Mouse (Mus musculus) heart, postnatal 0 days (tissue): ENCODE measurements around the gene Tox2. TPM values are rescaled to one million over a fixed set of nuclear protein-coding genes. Genes with fewer than 3 reads are reported as not detected.

ENCODE experiments used
- ATAC-seq: fragments of 200-750 bp; cut with Nextera tagmentation; 2 replicates; pipeline ENCODE4 v1.8.0; 2017; ENCODE audit warnings: low read depth, moderate number of reproducible peaks, moderate library complexity; ENCODE audit not compliant: insufficient read depth
- DNase-seq: peaks from one replicate; pipeline ENCODE4 v3.0.0-alpha.2; 2016; ENCODE audit warnings: low spot score
- H3K27ac ChIP-seq: fragments of 300-500 bp; sonication (generic); 2 replicates; pipeline ENCODE4 v1.5.1; 2014; ENCODE audit warnings: low read depth, mild to moderate bottlenecking
- H3K27me3 ChIP-seq: fragments of 300-500 bp; sonication (generic); 2 replicates; pipeline ENCODE4 v1.6.1; 2014; ENCODE audit warnings: low read length, mixed read lengths; ENCODE audit not compliant: control insufficient read depth, insufficient read depth
- H3K36me3 ChIP-seq: fragments of 300-500 bp; sonication (generic); replicated peaks from 2 replicates; pipeline ENCODE4 v1.6.1; 2014; ENCODE audit warnings: low read length, mixed read lengths; ENCODE audit not compliant: control insufficient read depth, insufficient read depth
- H3K4me1 ChIP-seq: fragments of 300-500 bp; sonication (generic); 2 replicates; pipeline ENCODE4 v1.6.1; 2014; ENCODE audit warnings: antibody characterized with exemption; ENCODE audit not compliant: control insufficient read depth, insufficient read depth
- H3K4me2 ChIP-seq: fragments of 300-500 bp; sonication (generic); 2 replicates; pipeline ENCODE4 v1.6.1; 2014; ENCODE audit warnings: low read depth, mild to moderate bottlenecking, low read length, moderate library complexity
- H3K4me3 ChIP-seq: fragments of 300-500 bp; sonication (generic); 2 replicates; pipeline ENCODE4 v1.5.1; 2014; ENCODE audit warnings: low read depth, low read length
- H3K9ac ChIP-seq: fragments of 300-500 bp; sonication (generic); replicated peaks from 2 replicates; pipeline ENCODE4 v1.6.1; 2014; ENCODE audit warnings: low read depth, low read length, mixed read lengths
- H3K9me3 ChIP-seq: fragments of 300-500 bp; sonication (generic); replicated peaks from 2 replicates; pipeline ENCODE4 v1.6.1; 2016; ENCODE audit warnings: low read length; ENCODE audit not compliant: control insufficient read depth
- CTCF ChIP-seq: IDR thresholded peaks from 2 replicates; pipeline ENCODE4 v1.5.1; 2016; ENCODE audit warnings: antibody characterized with exemption, control low read depth, low read depth
- EP300 ChIP-seq: IDR thresholded peaks from 2 replicates; pipeline ENCODE4 v1.6.1; 2016; ENCODE audit warnings: antibody characterized with exemption, low read depth
- WGBS: fragments of 180-500 bp; shearing (Covaris S2); extraction: QIAGEN DNeasy Blood & Tissue Kit; methylation state at CpG from one replicate; pipeline ENCODE4 v1.1.7; 2014; 5-methylcytosine and 5-hydroxymethylcytosine counted together
- polyA plus RNA-seq: library from polyadenylated mRNA; unstranded; fragments of >200 nt; fragmentation: Nextera tagmentation; extraction: Ambion mirVana; gene quantifications from 2 replicates; pipeline ENCODE4 v1.2.1, GENCODE M21; 2015
- total RNA-seq: library from RNA; depleted of rRNA; stranded (reverse); fragments of >200 nt; gene quantifications from 2 replicates; pipeline ENCODE4 v1.2.3, GENCODE M21; 2014; ENCODE audit warnings: low replicate concordance

Gene Tox2
- total and polyA plus RNA-seq, 2 experiments from 2014 or later = 0.19 to 1.7 TPM

DNA sequence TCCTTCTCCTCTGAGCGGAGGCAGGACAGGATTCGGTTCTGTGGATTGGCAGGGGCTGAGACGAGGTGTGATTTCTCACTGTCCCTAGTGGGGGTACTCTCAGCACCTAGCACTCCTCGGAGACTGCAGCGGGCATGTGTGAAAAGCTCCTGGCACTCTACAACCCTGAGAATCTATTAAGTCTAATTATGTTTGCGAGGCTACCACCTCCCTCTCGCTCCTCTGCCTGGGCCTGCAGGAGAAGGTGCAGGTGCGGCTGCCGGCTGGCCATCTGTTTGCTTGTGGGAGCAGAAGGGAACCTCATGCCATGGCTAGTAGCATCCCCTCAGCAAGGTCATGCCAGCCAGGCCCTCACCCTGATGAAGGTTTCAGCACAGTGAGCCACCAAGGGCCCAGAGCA lies 100.1 kb downstream of the Tox2 start:
- Histone ChIP-seq H3K4me2 (no peak overlapping the region), H3K36me3 (no peaks in the 10 kb centered on the region), H3K4me1 (no peaks in the 10 kb centered on the region), H3K9ac (no peak overlapping the region), H3K4me3 (no peak overlapping the region), H3K27ac (no peak overlapping the region), H3K9me3 (no peaks in the 10 kb centered on the region), H3K27me3 (no peaks in the 10 kb centered on the region)
- ATAC-seq (no peak), DNase-seq (no peak)
- no peak for TF ChIP-seq CTCF
- no peak for TF ChIP-seq EP300
- 55% methylated on average over 9 of the region's 9 CpGs for WGBS

DNA sequence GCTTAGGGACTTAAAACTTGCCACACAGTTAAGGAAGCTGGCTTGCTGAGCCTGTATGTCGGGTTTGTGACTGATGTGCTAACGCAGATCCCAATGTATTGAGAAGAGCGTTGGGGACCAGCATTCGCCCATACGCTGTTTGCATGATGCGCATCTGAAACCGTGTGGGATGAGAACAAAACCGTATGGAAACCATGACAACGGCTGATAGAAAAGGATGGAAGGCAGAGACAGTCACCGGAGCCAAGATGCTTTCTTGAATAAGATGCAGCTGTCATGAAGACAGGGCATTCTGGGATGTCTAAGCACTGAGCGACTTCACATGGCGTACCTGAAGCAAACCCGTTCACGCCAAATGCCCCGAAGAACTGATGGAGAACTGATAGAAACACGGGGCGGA lies 106.5 kb downstream of the Tox2 start:
- Histone ChIP-seq H3K27me3 (no peaks in the 10 kb centered on the region), H3K9me3 (no peaks in the 10 kb centered on the region), H3K4me3 (no peak overlapping the region), H3K4me2 (no peak overlapping the region), H3K36me3 (no peaks in the 10 kb centered on the region), H3K9ac (no peak overlapping the region), H3K4me1 (no peaks in the 10 kb centered on the region), H3K27ac (no peak overlapping the region)
- no peak for TF ChIP-seq EP300
- no peak for TF ChIP-seq CTCF
- ATAC-seq = no peak
- DNase-seq = no peak
- 89% methylated on average over 17 of the region's 17 CpGs for WGBS

DNA sequence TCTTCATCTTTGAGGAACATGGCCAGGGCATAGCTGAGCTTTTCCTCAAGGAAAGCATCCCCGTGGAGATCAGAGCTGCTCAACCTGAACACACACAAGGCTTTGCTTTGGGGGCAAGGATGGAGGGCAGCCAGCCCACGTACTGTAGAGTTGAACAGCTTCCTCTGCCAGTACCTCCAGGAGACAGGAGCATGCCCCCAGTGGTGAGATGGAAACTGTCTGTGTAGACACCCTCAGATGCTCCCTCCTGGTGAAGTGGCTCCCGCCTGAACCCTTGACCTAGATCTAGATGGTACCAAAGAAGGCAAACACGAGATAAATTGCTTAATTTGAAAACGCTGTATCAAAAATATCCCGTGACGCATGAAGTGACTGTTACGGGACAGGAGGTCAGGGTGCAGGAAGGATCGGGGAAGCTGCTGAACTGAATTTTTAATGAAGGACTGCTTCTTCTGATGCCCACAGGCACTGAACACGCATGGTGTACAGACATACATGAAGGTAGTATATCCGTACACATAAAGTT lies 107.3 kb downstream of the Tox2 start:
- WGBS = 71% methylated on average over 11 of the region's 11 CpGs
- DNase-seq (no peak), ATAC-seq (no peak)
- TF ChIP-seq CTCF (peak; percentile 14; the same call in 1 of the 2 replicates), EP300 (no peak)
- Histone ChIP-seq H3K36me3 (no peaks in the 10 kb centered on the region), H3K4me3 (no peak overlapping the region), H3K4me1 (no peaks in the 10 kb centered on the region), H3K27me3 (no peaks in the 10 kb centered on the region), H3K9ac (no peak overlapping the region), H3K4me2 (no peak overlapping the region), H3K27ac (no peak overlapping the region), H3K9me3 (no peaks in the 10 kb centered on the region)

DNA sequence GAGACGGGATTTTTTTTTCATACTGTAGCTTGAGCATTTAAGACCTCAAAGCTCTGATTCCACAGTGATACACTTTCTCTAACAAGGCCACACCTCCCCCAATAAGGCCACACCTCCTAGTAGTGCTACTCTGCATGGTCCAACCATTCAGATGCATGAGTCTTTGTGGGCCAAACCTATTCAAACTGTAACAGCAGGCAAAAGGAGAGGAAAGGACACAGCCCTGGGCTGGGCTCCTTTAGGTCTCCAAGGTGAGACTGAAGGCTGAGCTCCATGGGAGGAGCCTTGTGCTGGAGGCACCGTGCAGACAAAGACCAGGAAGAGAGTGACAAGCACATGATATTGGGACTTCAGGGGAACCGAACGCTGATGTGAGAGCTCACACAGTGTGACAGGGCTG lies 114.4 kb downstream of the Tox2 start:
- no peak overlapping the region for H3K9ac ChIP-seq
- no peaks in the 10 kb centered on the region for H3K36me3 ChIP-seq
- ATAC-seq (no peak), DNase-seq (no peak)
- 54% methylated on average over 4 of the region's 4 CpGs for WGBS
- no peak overlapping the region for H3K4me3 ChIP-seq
- TF ChIP-seq CTCF (no peak), EP300 (no peak)
- H3K9me3 ChIP-seq = no peaks in the 10 kb centered on the region
- no peaks in the 10 kb centered on the region for H3K27me3 ChIP-seq
- no peak overlapping the region for H3K27ac ChIP-seq
- H3K4me1 ChIP-seq = no peaks in the 10 kb centered on the region
- H3K4me2 ChIP-seq = no peak overlapping the region

DNA sequence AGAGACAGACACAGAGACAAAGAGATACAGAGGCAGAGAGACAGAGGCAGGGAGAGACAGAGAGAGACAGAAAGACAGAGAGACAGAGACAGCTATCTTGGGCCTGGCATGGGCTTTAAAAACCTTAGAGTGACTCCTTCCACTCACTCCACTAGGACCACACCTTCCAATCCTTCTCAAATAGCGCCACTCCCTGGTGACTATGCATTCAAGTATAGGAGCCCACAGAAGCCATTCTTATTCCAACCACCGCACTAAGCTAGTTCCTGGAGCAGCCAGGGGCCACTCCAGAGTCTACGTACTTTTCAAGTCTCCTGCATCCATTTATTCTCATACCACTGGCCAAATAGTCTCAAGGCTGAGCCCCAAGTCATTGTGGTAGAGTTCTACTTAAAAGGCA lies 115.9 kb downstream of the Tox2 start:
- WGBS = 84% methylated on average over 3 of the region's 3 CpGs
- Histone ChIP-seq H3K27ac (no peak overlapping the region), H3K9ac (no peak overlapping the region)

DNA sequence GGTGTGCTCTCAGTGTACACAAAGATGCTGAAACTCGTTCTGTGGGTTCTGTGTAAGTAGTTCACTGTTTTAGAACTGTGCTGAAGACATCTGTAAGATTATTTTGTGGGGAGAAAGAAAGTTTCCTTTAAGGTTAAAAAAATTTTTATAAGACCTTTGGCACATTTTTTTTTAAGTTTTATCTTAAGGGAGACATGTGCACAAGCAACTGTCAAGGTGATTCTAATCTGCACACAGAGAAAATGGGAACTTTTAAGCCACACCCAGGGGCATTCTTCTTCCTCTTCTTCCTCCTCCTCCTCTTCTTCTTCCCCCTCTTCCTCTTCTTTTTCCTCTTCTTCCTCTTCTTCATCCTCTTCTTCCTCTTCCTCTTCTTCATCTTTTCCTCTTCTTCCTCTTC lies 120.2 kb downstream of the Tox2 start:
- Histone ChIP-seq H3K27me3 (no peaks in the 10 kb centered on the region), H3K9ac (no peak overlapping the region), H3K27ac (no peak overlapping the region), H3K36me3 (no peaks in the 10 kb centered on the region), H3K9me3 (no peaks in the 10 kb centered on the region), H3K4me1 (no peaks in the 10 kb centered on the region), H3K4me3 (no peak overlapping the region), H3K4me2 (no peak overlapping the region)
- DNase-seq (no peak), ATAC-seq (no peak)
- WGBS = 58% methylated on average over 1 of the region's 1 CpGs
- TF ChIP-seq CTCF = no peak
- TF ChIP-seq EP300 = no peak

More for the DNA sequence above, 115.9 kb downstream of the Tox2 start:
- Histone ChIP-seq H3K4me2 (no peak overlapping the region), H3K4me1 (no peaks in the 10 kb centered on the region), H3K27me3 (no peaks in the 10 kb centered on the region), H3K4me3 (no peak overlapping the region), H3K9me3 (no peaks in the 10 kb centered on the region), H3K36me3 (no peaks in the 10 kb centered on the region)
- ATAC-seq = no peak
- TF ChIP-seq EP300 (no peak), CTCF (peak; percentile 41)
- no peak for DNase-seq
